Mouse (Mus musculus) heart, adult 18-20 months (tissue): ENCODE measurements around the gene Cdc42ep1. TPM values are rescaled to one million over a fixed set of nuclear protein-coding genes. Genes with fewer than 3 reads are reported as not detected.

Experiments
- DNase-seq, 2 experiments: peaks; one replicate each; pipeline ENCODE4 v3.0.0; 2021 to 2022; ENCODE audit warnings: mixed read lengths in 1 of 2
- long read RNA-seq, 2 experiments: library from polyadenylated mRNA; stranded (forward); transcript quantifications; one replicate each; pipeline ENCODE4 v2.0.0; 2021
- total RNA-seq, 2 experiments: library from RNA; stranded (reverse); gene quantifications; 2 replicates each; pipeline ENCODE4 v1.2.3; 2021

Gene Cdc42ep1
- 10 to 100 TPM; 26.3 to 27.9 TPM for total RNA-seq
- long read RNA-seq, experiment 1, transcript Cdc42ep1-201 (3 exons, 2,560 nt) = major isoform, 9 of 23 reads
- long read RNA-seq, experiment 1, partial matches to known transcripts = 13 of 23 reads
- long read RNA-seq, experiment 1, other reads (novel, unspliced or antisense) = 1 of 23 reads
- long read RNA-seq, experiment 2, transcript Cdc42ep1-201 (3 exons, 2,560 nt) = major isoform, 7 of 11 reads
- long read RNA-seq, experiment 2, partial matches to known transcripts = 3 of 11 reads
- long read RNA-seq, experiment 2, other reads (novel, unspliced or antisense) = 1 of 11 reads

DNA sequence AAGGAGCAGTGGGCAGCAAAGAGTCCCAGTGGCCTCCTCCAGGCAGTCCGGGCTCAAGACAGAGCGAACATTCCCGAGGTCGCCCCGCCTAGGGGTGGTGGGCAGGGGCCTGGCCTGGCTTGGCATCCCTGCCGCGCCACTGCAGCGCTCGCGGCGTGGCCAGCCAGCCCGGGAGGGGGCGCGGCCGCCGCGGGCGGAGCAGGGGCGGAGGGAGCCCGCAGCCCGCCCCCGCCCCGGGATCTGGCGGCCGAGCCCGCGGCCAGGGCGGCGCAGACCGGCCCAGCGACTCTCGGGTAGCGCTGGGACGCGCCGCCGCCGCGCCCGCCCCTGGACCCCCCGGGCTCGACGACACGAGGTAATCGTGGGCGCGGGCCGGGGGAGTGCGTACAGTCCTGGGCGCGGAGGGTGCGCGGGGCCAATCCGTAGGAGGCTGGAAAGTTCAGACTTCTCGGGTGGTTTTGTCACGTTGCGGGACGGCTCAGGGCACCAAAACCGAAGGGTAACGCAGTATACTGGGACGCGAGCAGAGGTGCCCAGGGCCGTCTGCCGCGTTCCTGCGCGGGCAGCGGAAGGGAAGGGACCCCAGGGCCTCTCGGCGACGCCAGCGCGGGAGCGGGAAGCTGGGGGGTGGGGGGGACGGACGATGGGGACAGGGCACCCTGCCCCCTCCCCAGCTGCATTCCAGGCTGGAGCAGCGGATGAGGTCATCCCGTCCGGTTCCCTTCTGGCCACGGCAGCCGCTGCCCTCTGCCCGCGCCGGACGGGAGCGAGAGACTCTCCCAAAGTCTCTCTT, at the start of gene Cdc42ep1:
TSS of gene Cdc42ep1 (plus strand) at position 254 of the 793 bp plus-strand sequence.
- DNase-seq = peak; percentile 85 to 87

DNA sequence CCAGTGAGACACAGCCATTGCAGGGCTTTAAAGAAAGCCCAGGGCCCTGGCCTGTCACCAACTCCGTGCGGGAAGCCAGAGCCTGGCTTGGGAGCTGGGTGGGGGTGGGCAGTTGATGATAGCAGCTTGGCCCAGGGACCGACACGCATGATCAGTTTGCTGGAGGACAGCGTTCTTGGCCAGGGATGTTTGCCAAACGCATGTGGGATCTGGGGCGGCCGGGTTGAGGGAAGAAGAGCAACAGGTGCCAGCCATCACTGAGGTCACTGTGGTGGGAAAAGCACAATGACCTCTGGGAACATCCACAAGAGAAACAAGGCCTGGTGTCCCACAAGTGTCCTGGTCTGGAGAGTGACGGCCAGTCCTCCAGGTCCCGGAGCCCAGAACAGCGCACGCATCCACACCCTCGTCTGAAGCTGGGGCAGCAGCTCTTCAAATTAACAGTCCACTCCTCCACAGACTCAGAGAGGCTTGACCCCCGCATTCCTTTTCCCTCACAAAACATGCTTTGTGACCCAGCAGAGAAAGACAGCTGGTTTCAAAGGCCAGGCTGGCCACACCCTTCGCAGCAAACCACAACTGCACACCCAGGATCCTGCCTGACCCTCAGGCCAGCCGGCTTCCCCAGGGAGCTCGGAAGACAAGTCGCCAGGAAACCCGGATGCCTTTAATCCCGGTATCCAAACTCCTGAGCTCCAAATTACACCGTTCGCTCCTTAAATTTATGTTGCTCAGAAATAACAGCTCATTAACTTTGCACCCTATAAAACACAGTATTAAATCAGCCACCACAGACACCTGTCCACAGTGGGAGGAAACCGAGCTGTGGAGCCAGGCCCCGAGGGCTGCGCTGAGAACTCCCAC, 46.0 kb upstream of the Cdc42ep1 start:
- peak; percentile 71 to 81 for DNase-seq

DNA sequence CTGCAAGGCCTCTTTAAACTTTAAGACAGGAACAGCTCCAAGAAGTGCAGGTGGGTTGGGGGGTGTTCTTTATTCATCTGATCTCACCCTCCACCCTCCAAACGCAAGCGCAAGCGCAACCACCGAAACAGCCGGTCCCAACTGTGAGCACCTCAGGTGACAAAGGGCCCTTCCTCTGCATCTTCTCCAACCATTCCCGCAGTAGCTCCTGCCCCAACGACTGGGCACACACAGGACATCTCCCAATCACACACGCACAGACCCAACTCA, 45.4 kb upstream of the Cdc42ep1 start:
- DNase-seq = no peak

DNA sequence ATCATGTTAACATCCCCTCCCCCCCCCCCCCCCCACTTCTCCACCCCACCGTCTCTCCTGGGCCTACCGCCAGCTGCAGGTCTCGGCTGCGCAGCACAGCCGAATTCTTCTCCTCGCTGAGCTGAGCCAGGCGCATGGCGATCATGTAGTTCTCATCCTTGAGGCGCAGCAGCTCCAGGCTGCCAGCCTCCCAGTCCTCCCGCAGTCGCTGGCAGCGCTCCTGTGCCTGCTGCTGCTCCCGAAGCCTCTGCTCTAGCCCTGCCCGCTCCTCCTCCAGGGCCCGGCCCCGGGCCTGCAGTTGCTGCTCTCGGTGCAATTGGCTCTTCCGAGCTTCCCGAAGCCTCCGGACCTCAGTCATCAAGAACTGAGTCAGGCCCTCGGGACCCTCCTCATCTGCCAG, 43.4 kb upstream of the Cdc42ep1 start:
- DNase-seq = peak; percentile 34 to 47

DNA sequence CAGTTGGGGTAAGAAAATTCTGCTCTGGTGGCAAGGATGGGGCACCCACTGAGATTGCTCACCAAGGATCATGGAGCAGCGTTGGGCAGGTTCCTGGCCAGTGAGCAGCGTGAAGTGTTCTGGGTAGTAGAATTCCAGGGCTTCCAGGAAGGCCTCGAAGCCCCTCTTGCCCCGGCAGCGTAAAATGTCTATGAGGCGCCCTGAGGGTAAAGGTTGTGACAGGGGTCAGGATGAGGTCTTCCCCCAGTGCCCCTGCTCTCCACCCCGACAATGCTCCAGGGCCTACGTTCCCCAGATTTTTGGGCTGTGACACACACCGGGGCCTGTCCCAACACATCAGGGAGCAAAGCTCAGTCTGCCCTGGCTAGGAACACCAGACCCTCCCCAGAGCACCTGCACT, 40.9 kb upstream of the Cdc42ep1 start:
- DNase-seq = no peak

DNA sequence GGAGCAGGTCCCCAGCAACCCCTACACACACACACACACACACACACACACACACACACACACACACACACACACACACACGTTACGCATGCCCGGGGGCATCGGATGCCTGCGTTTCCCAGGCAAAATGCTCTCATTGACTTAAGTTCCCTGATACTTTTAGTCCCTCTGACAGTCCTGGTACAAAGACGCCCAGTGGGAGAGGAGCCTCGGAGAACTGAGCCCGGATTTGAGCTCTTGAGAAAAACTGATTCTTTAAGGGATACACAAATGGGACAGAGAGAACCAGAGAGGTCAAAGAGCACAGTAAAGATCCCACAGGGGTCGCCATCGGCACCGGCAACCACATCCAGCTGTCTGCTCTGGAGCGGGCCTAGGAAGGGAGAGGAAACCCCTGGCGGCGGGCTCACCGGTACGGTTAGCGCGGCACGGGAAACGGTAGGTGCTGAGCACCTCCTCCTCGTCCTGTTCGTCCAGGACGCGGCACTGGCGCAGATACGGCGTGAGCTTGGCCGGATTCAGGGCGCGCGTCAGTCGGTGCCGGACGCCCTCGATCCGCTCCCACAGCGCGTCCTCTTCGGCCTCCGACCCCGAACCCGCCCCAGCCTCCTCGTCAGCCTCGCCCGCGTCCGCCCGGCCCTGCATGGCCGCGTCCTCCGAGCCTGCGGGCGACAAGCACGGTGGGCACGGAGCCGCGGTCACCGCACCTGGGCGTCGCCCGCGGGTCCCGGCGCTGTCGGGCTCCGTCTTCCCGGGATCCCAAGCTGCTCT, 40.3 kb upstream of the Cdc42ep1 start:
- DNase-seq = peak; percentile 57 to 67

GRCm38 (mm10) chr15:78802776-78803391, 39.5 kb upstream of the Cdc42ep1 start, which contains the start of gene Card10:
TSS of gene Card10 (minus strand) at chr15:78803042.
- DNase-seq = peak; percentile 77 to 80

DNA sequence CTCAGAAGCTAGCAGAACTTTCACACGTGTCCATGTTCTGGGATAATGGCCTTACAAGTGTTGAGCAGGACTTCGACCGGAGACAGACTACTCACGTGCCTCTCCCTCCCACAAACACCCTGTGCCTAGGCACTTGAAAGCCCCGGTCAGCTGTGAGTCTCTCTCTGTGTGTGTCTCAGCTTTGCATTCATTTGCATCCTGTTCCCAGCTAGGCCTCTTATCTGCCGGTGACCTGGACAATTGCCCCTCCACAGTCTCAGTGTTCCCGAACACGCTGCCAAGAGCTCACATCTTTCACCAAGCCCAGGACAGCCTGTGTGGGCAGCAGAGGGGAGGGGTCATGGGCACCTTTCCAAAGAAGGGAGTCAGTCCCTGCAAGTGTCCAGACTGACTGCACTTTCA, 38.9 kb upstream of the Cdc42ep1 start:
- DNase-seq = peak; percentile 85 to 90

DNA sequence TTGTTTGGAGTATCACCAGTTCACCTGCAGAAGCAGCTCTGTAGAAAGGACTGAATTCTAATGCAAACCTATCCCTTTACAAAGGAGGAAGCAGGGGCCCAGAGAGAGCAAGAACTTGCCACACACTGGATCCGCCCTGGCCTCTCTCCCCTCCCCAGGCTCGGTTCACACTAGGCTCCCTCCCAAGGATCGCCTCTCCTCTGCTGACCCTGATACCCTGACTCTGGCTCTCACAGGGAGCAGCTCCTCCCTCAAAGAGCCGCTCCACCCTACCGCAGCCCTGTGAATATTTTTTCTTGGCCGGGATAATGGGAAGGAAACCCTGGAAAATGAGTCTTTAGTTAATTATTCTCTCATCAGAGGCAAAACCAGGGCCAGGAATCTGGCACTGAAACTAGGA, 38.1 kb upstream of the Cdc42ep1 start:
- peak; percentile 50 to 70 for DNase-seq

DNA sequence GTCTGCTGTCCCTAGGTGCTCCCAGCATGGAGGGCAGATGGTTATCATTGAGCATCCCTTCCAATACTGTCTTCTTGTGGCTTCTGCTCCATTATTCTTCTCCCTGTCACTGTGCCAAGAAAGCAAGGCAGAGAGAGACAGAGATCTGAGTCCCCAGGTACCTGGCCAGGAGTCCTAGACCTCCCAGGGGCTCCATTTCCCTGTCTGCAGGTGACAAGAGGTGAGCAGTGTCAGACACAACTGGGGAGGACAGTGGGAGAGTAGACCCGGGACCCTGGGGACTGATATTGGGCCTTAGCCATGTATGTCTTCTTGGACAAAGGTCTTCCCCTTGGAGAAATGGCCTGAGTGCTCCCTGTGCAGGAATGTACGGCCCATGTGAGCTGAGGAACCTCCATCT, 37.1 kb upstream of the Cdc42ep1 start:
- DNase-seq = peak in 1 of 2 experiments; percentile 17

- peak in 1 of 2 experiments; percentile 8 for DNase-seq
These were observed 35.8 kb upstream of the Cdc42ep1 start for GRCm38 (mm10) chr15:78806614-78807013.

DNA sequence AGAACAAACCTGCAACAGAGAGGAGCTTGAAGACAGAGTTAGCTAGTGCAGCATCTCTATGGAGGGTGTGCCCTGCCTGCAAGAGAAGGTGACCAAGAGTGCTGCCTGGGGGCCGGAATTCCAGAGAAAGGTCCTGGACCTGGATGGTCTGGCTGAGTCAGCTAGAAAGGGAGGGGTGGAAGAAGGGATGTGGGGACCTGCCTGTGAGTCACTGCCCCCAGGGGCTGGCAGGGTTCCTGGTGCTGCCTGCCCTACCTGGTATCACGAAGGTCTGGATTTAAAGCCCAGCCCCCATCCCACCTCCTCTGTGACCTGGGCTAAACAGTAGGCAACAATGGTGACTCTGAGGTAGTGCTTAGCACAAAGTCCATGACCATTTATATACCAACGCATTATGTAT, 35.3 kb upstream of the Cdc42ep1 start:
- no peak for DNase-seq

DNA sequence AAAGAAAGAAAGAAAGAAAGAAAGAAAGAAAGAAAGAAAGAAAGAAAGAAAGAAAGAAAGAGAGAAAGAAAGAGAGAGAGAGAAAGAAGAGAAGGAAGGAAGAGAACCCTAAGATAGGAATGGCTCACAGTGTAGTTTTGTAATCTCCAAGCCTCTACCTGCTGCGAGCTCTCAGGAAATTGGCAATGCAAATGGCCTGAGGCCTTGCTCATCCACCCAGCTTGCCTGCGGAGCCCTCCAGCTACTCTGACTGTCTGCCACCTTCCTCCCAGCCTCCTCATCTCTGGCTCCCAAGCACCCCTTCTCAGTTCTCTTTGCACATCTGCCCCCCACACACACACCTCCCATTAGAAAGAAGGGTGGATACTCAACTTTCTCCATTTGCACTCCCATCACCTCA, 33.4 kb upstream of the Cdc42ep1 start:
- DNase-seq = no peak

DNA sequence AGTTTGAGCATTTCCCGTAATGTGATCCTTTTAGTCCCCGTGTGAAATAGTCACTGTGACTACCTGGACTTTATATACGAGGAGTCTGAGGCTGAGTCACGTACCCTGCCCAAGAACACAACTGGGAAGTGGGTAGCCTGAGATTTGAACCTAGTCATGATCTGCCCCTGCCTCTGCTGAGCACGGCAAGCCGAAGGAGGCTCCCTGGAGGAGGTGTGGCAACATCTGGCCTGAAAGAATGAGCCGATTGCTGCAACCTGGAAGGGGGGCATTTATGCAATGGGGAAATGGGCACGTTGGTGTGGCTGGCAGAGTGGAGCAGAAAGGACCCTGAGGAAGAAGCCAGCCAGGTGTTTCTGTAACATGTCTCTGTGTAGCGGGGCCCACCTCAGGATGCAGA, 32.7 kb upstream of the Cdc42ep1 start:
- DNase-seq = no peak

DNA sequence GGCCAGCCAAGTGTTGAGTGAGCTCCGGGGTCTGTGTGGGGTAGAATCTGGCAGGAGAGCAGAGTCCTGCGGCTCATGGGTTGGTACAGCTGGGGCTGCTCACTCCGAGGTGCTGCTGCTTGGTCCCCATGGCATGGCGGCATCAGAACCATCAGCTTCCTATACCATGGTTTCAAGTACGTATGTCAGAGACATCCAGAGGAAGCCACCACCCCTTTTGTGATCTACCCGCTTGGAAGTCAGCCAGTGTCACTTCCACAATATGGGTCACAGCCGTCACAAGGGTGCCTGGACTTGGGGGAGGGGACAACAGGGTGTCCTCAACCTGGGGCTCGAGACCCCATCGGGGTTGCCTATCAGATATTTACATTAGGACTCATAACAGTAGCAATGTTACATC, 32.3 kb upstream of the Cdc42ep1 start:
- DNase-seq = no peak

DNA sequence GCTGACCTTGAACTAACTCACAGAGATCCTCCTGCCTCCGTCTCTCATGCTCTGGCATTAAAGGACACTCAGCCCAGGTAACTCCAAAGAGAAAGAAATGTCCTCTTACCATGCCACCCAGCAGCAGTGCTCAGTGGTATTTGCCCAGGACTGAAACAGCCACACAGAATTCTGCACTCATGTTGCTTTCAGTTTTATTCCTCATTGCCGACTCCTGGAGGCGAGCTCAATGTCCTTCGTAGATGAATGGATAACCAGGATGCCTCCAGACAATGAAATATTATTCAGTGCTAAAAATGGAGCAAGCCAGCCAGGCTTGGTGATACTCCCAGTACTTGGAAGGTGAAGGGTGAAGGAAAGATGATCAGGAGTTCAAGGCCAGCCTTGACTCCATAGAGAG, 28.8 kb upstream of the Cdc42ep1 start:
- DNase-seq = no peak

DNA sequence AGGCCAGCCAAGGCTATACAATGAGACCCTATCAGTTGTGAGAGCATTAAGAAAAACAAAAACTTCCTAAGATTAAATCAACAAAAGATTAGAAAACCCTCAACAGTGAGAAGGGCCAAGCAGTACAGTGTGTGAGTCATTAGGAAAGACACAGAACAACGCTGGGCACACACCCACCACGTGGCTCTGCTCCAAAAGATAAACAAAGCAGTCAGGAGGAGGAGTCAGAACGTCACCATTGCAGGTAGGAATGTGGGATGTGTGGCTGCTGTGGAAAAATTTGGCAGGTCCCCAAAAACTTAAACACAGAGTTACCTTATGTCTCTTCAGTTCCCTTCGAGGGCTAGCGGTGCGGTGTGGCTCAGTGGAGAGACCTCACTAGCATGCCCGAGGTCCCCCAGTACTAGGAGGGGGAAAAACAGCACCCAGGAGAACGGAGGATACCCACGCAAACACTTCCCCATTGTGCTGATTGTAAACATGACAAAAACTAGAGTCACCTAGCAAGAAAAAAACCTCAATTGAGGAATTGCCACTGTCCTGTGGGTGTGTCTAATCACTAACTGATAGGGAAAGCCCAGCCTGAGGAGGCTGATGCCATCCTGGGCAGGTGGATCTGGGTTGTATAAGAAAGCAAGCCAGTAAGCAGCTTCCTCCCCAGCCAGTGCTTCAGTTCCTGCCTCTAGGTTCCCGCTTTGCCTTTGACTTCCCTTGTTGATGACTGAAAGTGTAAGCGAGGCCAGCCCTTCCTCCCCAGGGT, 26.9 kb upstream of the Cdc42ep1 start:
- peak; percentile 60 to 71 for DNase-seq

DNA sequence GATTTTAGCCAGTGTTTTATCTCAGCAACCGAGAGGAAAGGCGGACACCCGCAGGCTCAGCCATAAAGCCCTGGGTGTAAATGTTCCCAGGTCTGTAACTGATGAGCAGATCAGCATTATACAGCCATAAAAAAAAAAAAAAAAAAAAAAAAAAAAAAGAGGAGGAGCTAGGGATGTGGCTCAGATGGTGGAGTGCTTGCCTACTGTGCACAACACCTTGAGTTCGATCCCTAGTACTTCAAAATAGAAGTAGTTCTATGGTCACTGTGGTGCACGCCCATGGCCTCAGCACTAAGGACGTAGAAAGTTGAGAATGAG, 26.4 kb upstream of the Cdc42ep1 start:
- no peak for DNase-seq

DNA sequence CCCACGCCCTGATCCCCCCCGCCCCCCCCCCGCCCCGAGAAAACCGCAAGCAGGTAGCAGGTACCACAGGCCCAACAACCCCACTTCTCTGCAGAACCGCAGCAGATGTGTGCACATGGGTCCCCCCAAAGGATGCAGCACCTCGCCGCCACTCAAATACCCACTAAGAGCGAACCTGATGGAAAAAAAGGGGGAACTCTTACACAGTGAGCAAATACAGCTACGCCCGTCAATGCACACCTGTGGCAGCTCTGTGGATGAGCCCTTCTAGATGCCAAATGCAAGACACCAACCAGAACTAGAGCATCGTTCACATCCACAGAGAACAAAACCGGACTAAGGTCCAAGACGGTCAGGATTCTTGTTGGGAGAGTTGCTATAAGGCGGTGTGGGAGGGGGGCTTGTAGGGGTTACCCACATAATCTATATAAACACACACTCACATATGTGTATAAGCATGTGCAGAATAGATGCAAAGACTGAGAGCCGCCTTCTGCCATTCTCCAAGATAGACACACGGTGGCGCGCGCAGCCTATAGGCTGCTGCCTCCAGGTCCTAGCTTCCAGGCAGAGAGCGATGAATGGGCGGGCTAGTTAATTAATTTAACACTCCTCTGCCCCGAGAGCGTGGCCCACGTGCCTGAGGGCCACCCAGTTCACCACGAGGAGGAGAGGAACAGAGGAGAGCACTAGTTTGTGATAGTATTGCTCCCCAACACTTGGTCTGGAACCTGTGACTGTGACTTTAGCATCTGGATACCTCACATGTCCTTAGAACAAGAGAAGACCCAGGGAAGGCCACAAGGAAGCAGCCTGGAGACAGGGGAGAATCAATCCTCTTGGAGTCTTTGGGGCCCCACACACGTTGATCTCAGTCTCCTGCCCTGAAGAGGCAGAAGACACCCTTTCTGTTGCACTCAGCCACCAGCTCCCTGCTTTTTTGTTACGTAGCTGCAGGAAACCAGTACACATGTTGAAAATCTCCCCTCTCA, 15.9 kb upstream of the Cdc42ep1 start:
- peak; percentile 84 to 89 for DNase-seq

GRCm38 (mm10) chr15:78828315-78828714, 14.1 kb upstream of the Cdc42ep1 start:
- no peak for DNase-seq
